Mouse (Mus musculus): ENCODE measurements at regions not wholly inside any gene's neighbourhood (a gene's known extent, or its start where the extent isn't known, plus 50 kb on each side); places are given as distances from the start of the nearest gene placed in this dataset.
A peak's percentile ranks its signal among the peaks of the same experiment; 100 is the strongest.
"Not testable (repeated sequence)": the region's sequence is repeated elsewhere in the genome, so short reads cannot be mapped to it uniquely, and the experiment has no call there.

GRCm38 (mm10) chr16:58178744-58179401 is 229.4 kb upstream of the Dcbld2 start:
- no peak for DNase-seq

GRCm38 (mm10) chr16:58179981-58180380 is 228.3 kb upstream of the Dcbld2 start:
- DNase-seq = not testable (repeated sequence)

- no peak for DNase-seq
These were observed 213.4 kb upstream of the Dcbld2 start for GRCm38 (mm10) chr16:58194619-58195497.

DNA sequence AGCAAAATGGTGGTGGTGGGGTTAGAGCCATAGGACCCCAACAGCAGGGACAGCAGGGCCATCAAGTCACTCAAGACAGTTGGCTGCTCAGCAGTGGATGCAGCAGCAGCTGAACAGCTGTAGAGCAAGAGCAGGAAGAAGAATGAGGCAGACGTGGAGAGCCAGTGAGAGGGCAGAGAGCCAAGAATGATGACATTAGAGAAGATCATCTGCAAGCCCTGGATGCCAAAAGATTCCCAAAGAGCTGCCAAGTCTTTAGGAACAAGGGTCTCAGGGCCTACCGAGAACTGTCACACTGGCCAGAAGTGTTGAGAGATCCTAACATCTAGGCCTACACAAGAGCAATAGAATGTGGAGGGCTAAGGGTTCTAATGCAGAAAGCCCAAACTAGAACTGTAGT is 196.4 kb upstream of the Dcbld2 start:
- DNase-seq = no peak

GRCm38 (mm10) chr16:58234686-58235085 is 173.6 kb upstream of the Dcbld2 start:
- no peak for DNase-seq

GRCm38 (mm10) chr16:58236857-58237256 is 171.4 kb upstream of the Dcbld2 start:
- no peak for DNase-seq

DNA sequence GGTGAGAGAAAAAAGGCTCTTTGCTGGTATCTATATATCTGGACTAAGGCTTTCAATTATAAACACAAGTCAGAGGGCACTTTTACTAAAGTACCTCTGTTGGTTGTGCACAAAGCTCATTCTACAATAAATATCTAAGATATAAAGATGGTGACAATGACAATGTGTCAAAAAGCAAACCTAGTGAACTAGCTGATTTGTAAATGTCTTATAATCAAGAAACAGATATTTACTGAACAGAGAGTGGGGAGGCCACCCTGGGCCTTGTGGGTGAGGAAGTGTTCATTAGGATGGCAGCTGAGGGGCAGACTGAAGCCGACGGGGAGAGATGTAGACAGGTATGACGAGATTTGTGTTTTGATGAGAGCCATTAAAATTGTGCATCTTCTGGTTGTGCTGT is 132.0 kb upstream of the Dcbld2 start:
- no peak for DNase-seq

DNA sequence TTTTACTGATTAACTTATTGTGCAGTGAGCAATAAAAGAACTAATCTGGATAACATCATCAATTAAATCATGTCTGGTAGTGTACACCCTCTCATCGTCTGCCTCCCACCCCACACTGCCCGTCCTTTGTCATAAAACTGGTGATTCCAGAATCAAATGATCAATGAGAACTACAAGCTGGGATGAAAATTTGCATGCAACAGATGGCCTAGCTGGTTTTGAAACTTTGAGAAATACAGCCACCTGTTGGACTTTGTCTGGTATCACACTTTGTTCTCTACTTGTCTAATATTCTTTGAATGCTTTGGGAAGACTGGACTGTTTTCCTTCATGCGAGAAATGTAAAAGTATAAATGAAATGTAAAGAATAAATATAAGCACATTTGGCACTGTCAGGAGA is 126.8 kb upstream of the Dcbld2 start:
- no peak for DNase-seq

DNA sequence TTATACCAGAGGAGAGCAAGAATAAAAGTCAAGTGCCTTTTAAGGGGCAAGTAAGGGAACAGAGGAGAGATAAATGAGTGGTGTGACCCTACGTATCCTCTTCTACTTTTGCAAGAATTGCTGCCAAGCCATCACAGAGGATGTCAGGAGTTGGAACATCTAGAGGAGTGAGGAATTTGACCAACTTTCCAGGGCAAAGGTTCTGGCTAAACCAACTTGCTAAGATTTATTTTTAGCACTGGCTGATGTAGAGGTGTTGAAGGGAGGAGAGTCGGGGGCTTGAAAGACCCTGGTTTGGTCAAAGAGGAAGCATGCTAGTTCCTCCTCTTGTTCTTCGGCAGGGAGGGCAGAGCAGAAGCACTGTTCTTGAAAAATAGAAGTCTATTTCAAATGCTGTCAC is 113.8 kb upstream of the Dcbld2 start:
- DNase-seq = no peak

GRCm38 (mm10) chr16:58295128-58295527 is 113.1 kb upstream of the Dcbld2 start:
- no peak for DNase-seq

DNA sequence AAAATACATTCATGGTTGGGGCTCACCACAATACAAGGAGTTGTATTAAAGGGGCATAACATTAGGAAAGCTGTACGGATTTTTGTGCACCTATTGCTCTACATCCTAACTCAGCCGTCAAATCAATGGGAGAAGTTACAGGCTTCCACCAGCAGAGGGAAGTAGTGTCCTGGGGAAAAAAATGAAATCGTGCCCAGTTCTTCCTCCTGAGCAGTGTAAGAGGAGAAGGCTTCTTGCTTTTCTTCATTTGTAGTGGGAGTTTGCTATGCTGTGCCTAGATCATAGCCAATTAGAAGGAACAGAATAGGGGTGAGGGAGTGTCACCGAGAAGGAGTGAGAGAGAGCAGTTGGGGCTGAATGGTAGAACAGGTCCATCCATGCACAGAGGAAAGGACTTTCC is 108.7 kb upstream of the Dcbld2 start:
- peak; percentile 38 to 50 for DNase-seq

- DNase-seq = no peak
These were observed 108.1 kb upstream of the Dcbld2 start for GRCm38 (mm10) chr16:58300098-58300497.

GRCm38 (mm10) chr16:58303555-58303954 is 104.7 kb upstream of the Dcbld2 start:
- peak; percentile 25 to 59 for DNase-seq

DNA sequence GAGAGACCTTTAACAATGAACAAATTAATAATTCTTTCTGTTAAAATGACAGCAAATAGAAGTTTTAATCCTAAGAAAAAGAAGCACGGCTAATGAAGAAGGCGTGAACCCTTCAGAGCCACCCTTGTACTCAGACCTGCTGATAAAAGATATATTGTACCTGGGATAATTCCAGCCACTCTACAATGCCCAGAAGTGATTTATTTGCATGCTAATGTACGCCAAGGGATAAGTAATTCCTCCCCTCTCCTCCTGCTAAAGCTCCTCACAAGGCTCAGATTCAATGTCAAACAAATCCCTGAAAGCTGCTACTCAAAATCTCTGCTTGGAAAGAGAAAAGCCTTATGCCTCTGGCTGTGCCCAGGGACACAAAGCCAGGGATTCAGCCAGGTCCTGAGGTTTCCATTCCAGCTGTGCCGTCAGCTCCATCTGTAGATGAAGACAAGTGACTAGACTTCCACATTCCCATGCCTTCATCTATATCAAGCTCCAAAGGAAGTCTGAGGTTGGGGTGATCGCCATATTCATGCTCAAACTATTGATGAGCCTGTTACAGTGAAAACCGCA is 91.3 kb upstream of the Dcbld2 start:
- DNase-seq = no peak

- DNase-seq = peak; percentile 16 to 38
These were observed 77.2 kb upstream of the Dcbld2 start for GRCm38 (mm10) chr16:58331087-58331486.

DNA sequence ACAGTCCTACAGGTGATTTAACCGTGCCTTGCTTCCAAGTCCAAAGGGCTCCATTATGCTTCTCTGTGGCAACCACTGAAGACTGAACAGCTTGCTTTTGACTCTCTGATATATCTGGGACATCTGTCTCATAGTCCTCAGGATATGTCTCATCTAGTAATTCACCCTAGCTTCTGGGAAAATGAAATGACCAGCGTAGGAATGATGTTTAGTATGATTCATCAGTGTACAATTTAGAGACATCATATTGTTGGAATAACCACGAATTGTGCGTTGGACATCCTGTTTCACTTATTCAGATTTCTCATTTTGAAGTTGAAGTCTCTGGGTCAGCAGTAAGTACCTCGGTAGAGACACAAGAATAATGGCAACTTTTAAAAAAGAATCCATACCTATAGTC is 64.3 kb upstream of the Dcbld2 start:
- DNase-seq = no peak

DNA sequence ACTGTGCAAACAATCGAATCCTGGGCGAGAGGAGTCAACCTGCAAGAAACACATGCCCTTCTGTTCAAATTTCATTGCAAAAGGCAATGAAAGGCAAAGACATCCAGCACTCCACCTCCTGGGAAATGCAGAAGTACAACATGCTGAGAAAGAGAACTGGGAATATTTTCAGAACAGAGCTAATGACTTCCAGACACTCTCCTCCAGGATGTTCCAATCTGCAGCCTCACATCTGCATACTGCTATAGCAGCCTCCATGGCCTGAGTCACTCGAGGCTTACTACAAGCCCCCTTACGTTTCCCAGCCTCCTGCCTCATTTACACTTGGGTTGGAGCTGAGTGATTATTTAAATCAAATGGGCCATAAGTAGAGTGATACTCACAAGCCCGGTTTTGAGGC is 58.9 kb upstream of the Dcbld2 start:
- DNase-seq = no peak

DNA sequence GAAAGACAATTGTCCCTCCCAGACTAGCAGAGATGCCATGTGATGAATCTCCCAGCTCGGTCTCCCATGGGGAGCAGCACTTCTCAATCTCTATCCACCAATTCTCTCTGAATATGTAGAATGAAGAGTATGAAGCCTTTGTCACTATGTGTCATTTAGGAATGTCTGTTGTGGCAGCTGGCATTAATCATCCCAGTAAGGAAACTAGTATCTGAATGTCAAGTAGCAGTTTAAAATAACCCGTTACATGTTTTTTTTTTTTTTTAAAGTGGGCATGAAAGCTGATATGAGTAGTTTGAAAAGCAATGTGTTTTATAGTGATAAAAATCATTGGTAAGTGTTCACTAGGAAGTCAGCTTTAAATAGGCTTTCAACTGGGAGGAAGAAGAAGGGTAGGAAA is 58.4 kb upstream of the Dcbld2 start:
- no peak for DNase-seq

DNA sequence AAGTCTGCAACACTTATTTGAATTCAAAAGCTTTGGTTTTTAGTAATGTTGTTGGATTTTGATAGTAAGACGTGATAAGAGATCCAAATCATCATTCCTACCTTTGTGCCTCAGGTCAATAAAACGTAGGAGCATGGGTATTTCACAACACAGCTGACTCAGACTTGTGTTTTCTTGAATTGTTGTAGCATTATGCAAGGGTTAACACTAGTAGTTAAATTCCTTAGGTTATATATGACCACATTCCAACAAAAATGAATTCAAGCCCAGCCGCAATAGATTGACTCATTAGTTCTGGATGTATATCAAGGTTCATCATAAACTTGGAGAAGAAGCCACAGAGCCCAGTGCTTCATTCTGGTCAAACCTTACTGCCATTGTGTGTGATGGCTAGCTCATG is 56.1 kb upstream of the Dcbld2 start:
- DNase-seq = no peak

DNA sequence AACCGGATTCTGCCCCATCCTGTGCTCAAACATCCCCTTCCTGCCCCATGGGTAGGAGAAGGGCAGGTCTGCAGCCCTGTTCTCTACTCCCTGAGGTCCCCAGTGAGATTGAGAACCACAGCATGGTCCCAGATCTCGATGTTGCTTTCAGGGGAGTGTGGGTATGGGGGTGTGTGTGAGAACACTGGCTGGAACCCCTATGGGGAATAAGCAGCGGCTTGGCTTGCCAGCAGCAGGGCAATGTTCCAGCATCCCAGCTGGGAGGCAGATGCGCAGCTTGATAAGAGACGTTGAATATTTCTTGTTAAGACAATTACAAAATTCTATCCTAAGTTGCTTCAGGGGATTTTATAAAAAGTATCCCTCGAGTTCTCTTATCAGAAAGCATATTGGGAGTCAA is 53.7 kb upstream of the Dcbld2 start:
- DNase-seq = peak in 1 of 2 experiments; percentile 32
